Mouse (Mus musculus) heart, postnatal 0 days (tissue): ENCODE measurements around the gene Cdkn2aip. TPM values are rescaled to one million over a fixed set of nuclear protein-coding genes. Genes with fewer than 3 reads are reported as not detected.
A peak's percentile ranks its signal among the peaks of the same experiment; 100 is the strongest.

ENCODE experiments used
- ATAC-seq: fragments of 200-750 bp; cut with Nextera tagmentation; 2 replicates; pipeline ENCODE4 v1.8.0; 2017; ENCODE audit warnings: low read depth, moderate number of reproducible peaks, moderate library complexity; ENCODE audit not compliant: insufficient read depth
- DNase-seq: peaks from one replicate; pipeline ENCODE4 v3.0.0-alpha.2; 2016; ENCODE audit warnings: low spot score
- H3K27ac ChIP-seq: fragments of 300-500 bp; sonication (generic); 2 replicates; pipeline ENCODE4 v1.5.1; 2014; ENCODE audit warnings: low read depth, mild to moderate bottlenecking
- H3K27me3 ChIP-seq: fragments of 300-500 bp; sonication (generic); 2 replicates; pipeline ENCODE4 v1.6.1; 2014; ENCODE audit warnings: low read length, mixed read lengths; ENCODE audit not compliant: control insufficient read depth, insufficient read depth
- H3K36me3 ChIP-seq: fragments of 300-500 bp; sonication (generic); replicated peaks from 2 replicates; pipeline ENCODE4 v1.6.1; 2014; ENCODE audit warnings: low read length, mixed read lengths; ENCODE audit not compliant: control insufficient read depth, insufficient read depth
- H3K4me1 ChIP-seq: fragments of 300-500 bp; sonication (generic); 2 replicates; pipeline ENCODE4 v1.6.1; 2014; ENCODE audit warnings: antibody characterized with exemption; ENCODE audit not compliant: control insufficient read depth, insufficient read depth
- H3K4me2 ChIP-seq: fragments of 300-500 bp; sonication (generic); 2 replicates; pipeline ENCODE4 v1.6.1; 2014; ENCODE audit warnings: low read depth, mild to moderate bottlenecking, low read length, moderate library complexity
- H3K4me3 ChIP-seq: fragments of 300-500 bp; sonication (generic); 2 replicates; pipeline ENCODE4 v1.5.1; 2014; ENCODE audit warnings: low read depth, low read length
- H3K9ac ChIP-seq: fragments of 300-500 bp; sonication (generic); replicated peaks from 2 replicates; pipeline ENCODE4 v1.6.1; 2014; ENCODE audit warnings: low read depth, low read length, mixed read lengths
- H3K9me3 ChIP-seq: fragments of 300-500 bp; sonication (generic); replicated peaks from 2 replicates; pipeline ENCODE4 v1.6.1; 2016; ENCODE audit warnings: low read length; ENCODE audit not compliant: control insufficient read depth
- CTCF ChIP-seq: IDR thresholded peaks from 2 replicates; pipeline ENCODE4 v1.5.1; 2016; ENCODE audit warnings: antibody characterized with exemption, control low read depth, low read depth
- EP300 ChIP-seq: IDR thresholded peaks from 2 replicates; pipeline ENCODE4 v1.6.1; 2016; ENCODE audit warnings: antibody characterized with exemption, low read depth
- WGBS: fragments of 180-500 bp; shearing (Covaris S2); extraction: QIAGEN DNeasy Blood & Tissue Kit; methylation state at CpG from one replicate; pipeline ENCODE4 v1.1.7; 2014; 5-methylcytosine and 5-hydroxymethylcytosine counted together
- polyA plus RNA-seq: library from polyadenylated mRNA; unstranded; fragments of >200 nt; fragmentation: Nextera tagmentation; extraction: Ambion mirVana; gene quantifications from 2 replicates; pipeline ENCODE4 v1.2.1, GENCODE M21; 2015
- total RNA-seq: library from RNA; depleted of rRNA; stranded (reverse); fragments of >200 nt; gene quantifications from 2 replicates; pipeline ENCODE4 v1.2.3, GENCODE M21; 2014; ENCODE audit warnings: low replicate concordance; rRNA removed

Gene Cdkn2aip
- 4.0 and 17.6 TPM in 2 replicates for total RNA-seq
- 11.2 and 12.2 TPM in 2 replicates for polyA plus RNA-seq

GRCm38 (mm10) chr8:47713761-47714745, at the start of gene Cdkn2aip:
Cdkn2aip (minus strand) TSS chr8:47713932.
- H3K4me2 ChIP-seq: peak within 1 kb of the TSS; percentile 77
- H3K27me3 ChIP-seq: no peaks in the 10 kb centered on the region
- ATAC-seq: peak; percentile 95
- H3K27ac ChIP-seq: peak within 1 kb of the TSS; percentile 96
- peak; percentile 95 for DNase-seq
- WGBS: under 1% methylated on average over 88 of the region's 114 CpGs
- TF ChIP-seq EP300: peak; percentile 64; the same call in 1 of the 2 replicates
- TF ChIP-seq CTCF: no peak
- H3K36me3 ChIP-seq: peaks cover 17% of the 10 kb centered on the region
- peak within 1 kb of the TSS; percentile 69 for H3K4me3 ChIP-seq
- H3K4me1 ChIP-seq: no peaks in the 10 kb centered on the region; the same call in 1 of the 2 replicates
- no peaks in the 10 kb centered on the region for H3K9me3 ChIP-seq
- peak within 1 kb of the TSS; percentile 74 for H3K9ac ChIP-seq

GRCm38 (mm10) chr8:47763194-47763593, 49.5 kb upstream of the Cdkn2aip start:
- H3K9ac ChIP-seq: no peak overlapping the region
- DNase-seq: no peak
- no peak overlapping the region for H3K27ac ChIP-seq
- H3K4me1 ChIP-seq: 0 out of 2 replicates have a peak, but pooled peaks cover 7% of the 10 kb centered on the region
- no peak for ATAC-seq
- no peak overlapping the region for H3K4me3 ChIP-seq
- no peak for TF ChIP-seq CTCF
- no peak for TF ChIP-seq EP300
- 45% methylated on average over 9 of the region's 9 CpGs for WGBS
- no peaks in the 10 kb centered on the region for H3K9me3 ChIP-seq
- no peaks in the 10 kb centered on the region for H3K36me3 ChIP-seq
- no peaks in the 10 kb centered on the region for H3K27me3 ChIP-seq
- H3K4me2 ChIP-seq: no peak overlapping the region

GRCm38 (mm10) chr8:47760685-47761084, 47.0 kb upstream of the Cdkn2aip start:
- Histone ChIP-seq H3K4me1 (0 out of 2 replicates have a peak, but pooled peaks cover 7% of the 10 kb centered on the region), H3K9me3 (no peaks in the 10 kb centered on the region), H3K27ac (no peak overlapping the region), H3K9ac (no peak overlapping the region), H3K36me3 (no peaks in the 10 kb centered on the region), H3K4me2 (no peak overlapping the region), H3K27me3 (no peaks in the 10 kb centered on the region), H3K4me3 (no peak overlapping the region)
- no peak for TF ChIP-seq CTCF
- TF ChIP-seq EP300: no peak
- ATAC-seq (no peak), DNase-seq (no peak)
- 60% methylated on average over 11 of the region's 11 CpGs for WGBS

GRCm38 (mm10) chr8:47760186-47760585, 46.5 kb upstream of the Cdkn2aip start:
- Histone ChIP-seq H3K4me3 (no peak overlapping the region), H3K27me3 (no peaks in the 10 kb centered on the region), H3K4me2 (no peak overlapping the region), H3K9me3 (no peaks in the 10 kb centered on the region), H3K9ac (no peak overlapping the region), H3K36me3 (no peaks in the 10 kb centered on the region), H3K4me1 (0 out of 2 replicates have a peak, but pooled peaks cover 7% of the 10 kb centered on the region), H3K27ac (no peak overlapping the region)
- DNase-seq (no peak), ATAC-seq (no peak)
- TF ChIP-seq CTCF (no peak), EP300 (no peak)
- WGBS: 70% methylated on average over 4 of the region's 4 CpGs

GRCm38 (mm10) chr8:47753121-47753520, 39.4 kb upstream of the Cdkn2aip start:
- no peak for DNase-seq
- Histone ChIP-seq H3K27me3 (no peaks in the 10 kb centered on the region), H3K4me1 (no peaks in the 10 kb centered on the region), H3K36me3 (no peaks in the 10 kb centered on the region), H3K4me3 (no peak overlapping the region), H3K9ac (no peak overlapping the region), H3K9me3 (no peaks in the 10 kb centered on the region), H3K27ac (no peak overlapping the region), H3K4me2 (no peak overlapping the region)
- 82% methylated on average over 3 of the region's 3 CpGs for WGBS
- TF ChIP-seq CTCF: no peak
- TF ChIP-seq EP300: no peak
- ATAC-seq: no peak
